Comparison of ENCODE assay signal across 28 mouse cellular contexts in genomic region chrX:144104619-144105416, GRCm38 (mm10). TPM values are rescaled to one million over a fixed set of nuclear protein-coding genes. Genes with fewer than 3 reads are reported as not detected.
A peak's percentile ranks its signal among the peaks of the same experiment; 100 is the strongest.
DNase-seq lines count a peak whose midpoint lies in the region; ATAC-seq lines count a peak whose summit lies in the region.
"Had no signal": no experiment of that assay in that cellular context is flagged by ENCODE, and none has a peak within 500 bp of the region (broad histone marks: within the 10 kb centered on the region; RNA-seq: fewer than 3 reads in every experiment).

No protein-coding gene starts in this region.

- H3K4me1 ChIP-seq in embryonic facial prominence, embryonic 14.5 days (ENCODE audit: control insufficient read depth, insufficient read depth, low read length) = no peaks in the 10 kb centered on the region
- H3K4me1 ChIP-seq: embryonic facial prominence, embryonic 15.5 days; heart, embryonic 13.5 days; hindbrain, embryonic 13.5 days; intestine, embryonic 15.5 days; limb, embryonic 12.5 days; lung, embryonic 15.5 days; midbrain, embryonic 12.5 days; neural tube, embryonic 15.5 days had no signal

- H3K27me3 ChIP-seq in embryonic facial prominence, embryonic 14.5 days (replicated peaks; ENCODE audit: control insufficient read depth, insufficient read depth, low read length) = peaks cover 8% of the 10 kb centered on the region; the same call in 1 of the 2 replicates
- H3K27me3 ChIP-seq: embryonic facial prominence, embryonic 15.5 days; heart, embryonic 13.5 days; hindbrain, embryonic 13.5 days; intestine, embryonic 15.5 days; lung, embryonic 15.5 days; midbrain, embryonic 12.5 days; neural tube, embryonic 15.5 days had no signal

- 36% methylated on average over 2 of the region's 2 CpGs for WGBS in embryonic facial prominence, embryonic 14.5 days

- ATAC-seq in frontal cortex, adult (ENCODE audit: low TSS enrichment) = no peak
- ATAC-seq in embryonic facial prominence, embryonic 14.5 days (ENCODE audit: low read depth) = peak; percentile 41; the same call in 1 of the 2 replicates
- ATAC-seq: intestine, embryonic 15.5 days; Patski had no signal

- H3K4me2 ChIP-seq in embryonic facial prominence, embryonic 14.5 days (ENCODE audit: low read depth, low read length) = no peak overlapping the region
- H3K4me2 ChIP-seq: embryonic facial prominence, embryonic 15.5 days; heart, embryonic 13.5 days; hindbrain, embryonic 13.5 days; intestine, embryonic 15.5 days; limb, embryonic 12.5 days; lung, embryonic 15.5 days; midbrain, embryonic 12.5 days; neural tube, embryonic 15.5 days had no signal

- no peak overlapping the region for H3K27ac ChIP-seq in embryonic facial prominence, embryonic 14.5 days (replicated peaks; ENCODE audit: low read depth, low read length)
- H3K27ac ChIP-seq: embryonic facial prominence, embryonic 15.5 days; heart, embryonic 13.5 days; hindbrain, embryonic 13.5 days; intestine, embryonic 15.5 days; limb, embryonic 12.5 days; liver, embryonic 14.5 days; lung, embryonic 15.5 days; macrophage; midbrain, embryonic 12.5 days; neural tube, embryonic 15.5 days; stomach, postnatal 0 days had no signal

- no peak overlapping the region for H3K9ac ChIP-seq in embryonic facial prominence, embryonic 14.5 days (ENCODE audit: low read depth, low read length)
- H3K9ac ChIP-seq: embryonic facial prominence, embryonic 15.5 days; heart, embryonic 13.5 days; hindbrain, embryonic 13.5 days; intestine, embryonic 15.5 days; limb, embryonic 12.5 days; liver, embryonic 14.5 days; lung, embryonic 15.5 days; midbrain, embryonic 12.5 days; neural tube, embryonic 15.5 days had no signal

- H3K9me3 ChIP-seq in embryonic facial prominence, embryonic 14.5 days (ENCODE audit: control insufficient read depth, low read length) = no peaks in the 10 kb centered on the region
- H3K9me3 ChIP-seq: embryonic facial prominence, embryonic 15.5 days; heart, embryonic 13.5 days; hindbrain, embryonic 13.5 days; intestine, embryonic 15.5 days; limb, embryonic 12.5 days; lung, embryonic 15.5 days; midbrain, embryonic 12.5 days; neural tube, embryonic 15.5 days had no signal

- H3K4me3 ChIP-seq in embryonic facial prominence, embryonic 14.5 days (ENCODE audit: low read depth, low read length) = no peak overlapping the region
- H3K4me3 ChIP-seq: embryonic facial prominence, embryonic 15.5 days; heart, embryonic 13.5 days; hindbrain, embryonic 13.5 days; intestine, embryonic 15.5 days; limb, embryonic 12.5 days; lung, embryonic 15.5 days; midbrain, embryonic 12.5 days; myocyte; neural tube, embryonic 15.5 days had no signal

- DNase-seq in frontal cortex, adult 2 months (ENCODE audit: extremely low spot score in 1 of 2, low spot score in 1 of 2) = peak; percentile 0 to 3
- peak; percentile 2 for DNase-seq in retina, embryonic 14.5 days (ENCODE audit: low spot score)
- DNase-seq in retina, postnatal 1 day = no peak
- DNase-seq in embryonic facial prominence, embryonic 14.5 days (ENCODE audit: low spot score) = peak; percentile 87
- no peak for DNase-seq in thymus, postnatal 10 days (ENCODE audit: low spot score in 2 of 2)
- DNase-seq in adrenal gland, postnatal 10 days = no peak
- DNase-seq: adrenal gland, adult 8-10 months; cerebellum, adult 11-12 months; cerebellum, postnatal 36 days; gastrocnemius, postnatal 14 days; kidney, adult 9 months; kidney, postnatal 36 days; right cerebral cortex, postnatal 4 days had no signal

- no peaks in the 10 kb centered on the region for H3K36me3 ChIP-seq in embryonic facial prominence, embryonic 14.5 days (ENCODE audit: control insufficient read depth, insufficient read depth, low read length)
- H3K36me3 ChIP-seq: embryonic facial prominence, embryonic 15.5 days; heart, embryonic 13.5 days; hindbrain, embryonic 13.5 days; intestine, embryonic 15.5 days; limb, embryonic 12.5 days; lung, embryonic 15.5 days; midbrain, embryonic 12.5 days; neural tube, embryonic 15.5 days had no signal

RNA-seq across cellular contexts. Expression of gene A730046J19Rik, which starts 48.7 kb away (rescaled TPM):
- 0.08 and 0.11 TPM in 2 replicates for polyA plus RNA-seq in frontal cortex, adult 2 months (2012; rRNA removed)
- 0.69 and 0.79 TPM in 2 replicates for polyA plus RNA-seq in embryonic facial prominence, embryonic 14.5 days (2014; fragmentation: Nextera tagmentation; extraction: Ambion mirVana)
- total RNA-seq in adrenal gland, postnatal 10 days (2021) = 1 to 10 TPM; 3.2 to 3.5 TPM
- polyA plus RNA-seq: macrophage; myocyte; Patski; thymus, postnatal 0 days had no signal

Comparison
In these comparisons a context has a peak if more than half of its experiments do, and no peak if none do; other contexts are left out.
1. DNase-seq: peak in frontal cortex, adult 2 months (2 of 2), retina, embryonic 14.5 days (single experiment) and embryonic facial prominence, embryonic 14.5 days (single experiment); none in retina, postnatal 1 day (single experiment), thymus, postnatal 10 days (0 of 2) and adrenal gland, postnatal 10 days (single experiment).